Mouse (Mus musculus): ENCODE results near the gene Tmem107. TPM values are rescaled to one million over a fixed set of nuclear protein-coding genes. Genes with fewer than 3 reads are reported as not detected.

Gene Tmem107
- total and polyA plus RNA-seq, 2 experiments from 2014 or later, result 28.6 to 135 TPM

- H3K4me1 ChIP-seq (ENCODE audit: insufficient read depth, low read length), result peaks cover 32% of the 10 kb centered on the region
- H3K27me3 ChIP-seq (ENCODE audit: insufficient read depth, low read length), result no peaks in the 10 kb centered on the region
- H3K4me3 ChIP-seq (ENCODE audit: low read length), result peak overlapping the region; percentile 56
- peak overlapping the region; percentile 96 for H3K27ac ChIP-seq
- no peak for TF ChIP-seq CTCF (IDR thresholded peaks at IDR 0.05; ENCODE audit: low read depth)
- 2% methylated on average over 28 of the region's 29 CpGs for WGBS
- peaks cover 17% of the 10 kb centered on the region for H3K36me3 ChIP-seq (ENCODE audit: insufficient read depth, low read length)
- peak; percentile 13; the same call in 1 of the 2 replicates for ATAC-seq
- peak; percentile 94 for DNase-seq (ENCODE audit: low spot score)
- no peaks in the 10 kb centered on the region for H3K9me3 ChIP-seq (ENCODE audit: low read length)
- peak overlapping the region; percentile 98 for H3K4me2 ChIP-seq (ENCODE audit: low read depth, low read length)
- H3K9ac ChIP-seq (replicated peaks; ENCODE audit: low read length), result peak overlapping the region; percentile 74
These were observed 26.6 kb downstream of the Tmem107 start for GRCm38 (mm10) chr11:69096987-69097900.

- TF ChIP-seq CTCF (IDR thresholded peaks at IDR 0.05; ENCODE audit: low read depth), result no peak
- 18% methylated on average over 8 of the region's 8 CpGs for WGBS
- Histone ChIP-seq H3K4me2 (ENCODE audit: low read depth, low read length) (peak overlapping the region; percentile 98), H3K4me3 (ENCODE audit: low read length) (peak overlapping the region; percentile 61), H3K27me3 (ENCODE audit: insufficient read depth, low read length) (no peaks in the 10 kb centered on the region), H3K9ac (replicated peaks; ENCODE audit: low read length) (peak overlapping the region; percentile 77), H3K4me1 (ENCODE audit: insufficient read depth, low read length) (peaks cover 32% of the 10 kb centered on the region), H3K9me3 (ENCODE audit: low read length) (no peaks in the 10 kb centered on the region), H3K27ac (peak overlapping the region; percentile 96), H3K36me3 (ENCODE audit: insufficient read depth, low read length) (peaks cover 26% of the 10 kb centered on the region)
- ATAC-seq (no peak), DNase-seq (ENCODE audit: low spot score) (no peak)
These were observed 27.6 kb downstream of the Tmem107 start for GRCm38 (mm10) chr11:69098039-69098761.

GRCm38 (mm10) chr11:69098762-69099091 lies 28.1 kb downstream of the Tmem107 start:
- peak; percentile 6 for ATAC-seq
- peak overlapping the region; percentile 98 for H3K4me2 ChIP-seq (ENCODE audit: low read depth, low read length)

GRCm38 (mm10) chr11:69099177-69099914 lies 28.7 kb downstream of the Tmem107 start:
- peaks cover 32% of the 10 kb centered on the region for H3K4me1 ChIP-seq (ENCODE audit: insufficient read depth, low read length)
- WGBS, result 2% methylated on average over 22 of the region's 22 CpGs

More at GRCm38 (mm10) chr11:69098762-69099091, 28.1 kb downstream of the Tmem107 start:
- peak overlapping the region; percentile 96 for H3K27ac ChIP-seq
- no peak for TF ChIP-seq CTCF (IDR thresholded peaks at IDR 0.05; ENCODE audit: low read depth)
- peak overlapping the region; percentile 61 for H3K4me3 ChIP-seq (ENCODE audit: low read length)
- no peaks in the 10 kb centered on the region for H3K27me3 ChIP-seq (ENCODE audit: insufficient read depth, low read length)
- H3K9me3 ChIP-seq (ENCODE audit: low read length), result no peaks in the 10 kb centered on the region
- H3K9ac ChIP-seq (replicated peaks; ENCODE audit: low read length), result peak overlapping the region; percentile 77
- peak; percentile 96 for DNase-seq (ENCODE audit: low spot score)
- WGBS, result 0% methylated on average over 19 of the region's 19 CpGs
- peaks cover 32% of the 10 kb centered on the region for H3K36me3 ChIP-seq (ENCODE audit: insufficient read depth, low read length)
- H3K4me1 ChIP-seq (ENCODE audit: insufficient read depth, low read length), result peaks cover 32% of the 10 kb centered on the region

GRCm38 (mm10) chr11:69099915-69100345 lies 29.3 kb downstream of the Tmem107 start:
- TF ChIP-seq CTCF (IDR thresholded peaks at IDR 0.05; ENCODE audit: low read depth), result peak; percentile 14
- peak overlapping the region; percentile 98 for H3K4me2 ChIP-seq (ENCODE audit: low read depth, low read length)
- H3K27ac ChIP-seq, result peak overlapping the region; percentile 96
- ATAC-seq, result peak; percentile 21; the same call in 1 of the 2 replicates
- H3K9me3 ChIP-seq (ENCODE audit: low read length), result no peaks in the 10 kb centered on the region
- peak overlapping the region; percentile 61 for H3K4me3 ChIP-seq (ENCODE audit: low read length)
- peaks cover 32% of the 10 kb centered on the region for H3K4me1 ChIP-seq (ENCODE audit: insufficient read depth, low read length)
- no peaks in the 10 kb centered on the region for H3K27me3 ChIP-seq (ENCODE audit: insufficient read depth, low read length)
- DNase-seq (ENCODE audit: low spot score), result peak; percentile 93
- WGBS, result under 1% methylated on average over 23 of the region's 23 CpGs
- peak overlapping the region; percentile 77 for H3K9ac ChIP-seq (replicated peaks; ENCODE audit: low read length)
- H3K36me3 ChIP-seq (ENCODE audit: insufficient read depth, low read length), result peaks cover 44% of the 10 kb centered on the region

More at GRCm38 (mm10) chr11:69099177-69099914, 28.7 kb downstream of the Tmem107 start:
- no peaks in the 10 kb centered on the region for H3K9me3 ChIP-seq (ENCODE audit: low read length)
- H3K9ac ChIP-seq (replicated peaks; ENCODE audit: low read length), result peak overlapping the region; percentile 77
- peak overlapping the region; percentile 98 for H3K4me2 ChIP-seq (ENCODE audit: low read depth, low read length)
- H3K4me3 ChIP-seq (ENCODE audit: low read length), result peak overlapping the region; percentile 61
- H3K36me3 ChIP-seq (ENCODE audit: insufficient read depth, low read length), result peaks cover 38% of the 10 kb centered on the region
- H3K27me3 ChIP-seq (ENCODE audit: insufficient read depth, low read length), result no peaks in the 10 kb centered on the region
- no peak for ATAC-seq
- H3K27ac ChIP-seq, result peak overlapping the region; percentile 96
- no peak for TF ChIP-seq CTCF (IDR thresholded peaks at IDR 0.05; ENCODE audit: low read depth)
- peak; percentile 80 for DNase-seq (ENCODE audit: low spot score)
